Mouse (Mus musculus) brain, adult 10 weeks (tissue): ENCODE data around the gene Unc5cl. TPM values are rescaled to one million over a fixed set of nuclear protein-coding genes. Genes with fewer than 3 reads are reported as not detected.

ENCODE experiments used
- polyA plus RNA-seq: library from polyadenylated mRNA; stranded (reverse); fragments of 350-450 nt; fragmentation: Illumina TruSeq; extraction: RNeasy Lipid Tissue Mini Kit (QIAGEN cat#74804); gene quantifications from one replicate; pipeline ENCODE4 v1.2.3, GENCODE M21; 2015; ENCODE audit warnings: low read depth, low replicate concordance

Gene Unc5cl
- 0.39 TPM for polyA plus RNA-seq

GRCm38 (mm10) chr17:48454688-48455087, at the start of gene Unc5cl:
Gene Unc5cl, plus strand, starts transcription at chr17:48454901.

GRCm38 (mm10) chr17:48409380-48410298, 45.1 kb upstream of the Unc5cl start, which contains the start of the genes Nfya and Oard1:
Gene Nfya, minus strand, starts transcription at chr17:48409906.
Gene Oard1, plus strand, starts transcription at chr17:48410014.

GRCm38 (mm10) chr17:48432158-48432980, 22.3 kb upstream of the Unc5cl start, which contains the start of gene Apobec2:
Gene Apobec2, minus strand, starts transcription at chr17:48432930.

GRCm38 (mm10) chr17:48451353-48451675, 3.4 kb upstream of the Unc5cl start, which contains the start of gene Tspo2:
Gene Tspo2, minus strand, starts transcription at chr17:48451522.

Other genes with a start within 250 kb of the Unc5cl start
- not detected for gene Trem1, start 222.1 kb upstream of the Unc5cl start, polyA plus RNA-seq
- not detected for gene Trem3, start 207.1 kb upstream of the Unc5cl start, polyA plus RNA-seq
- gene Treml4, start 190.6 kb upstream of the Unc5cl start, polyA plus RNA-seq: not detected
- 0.45 TPM for gene Treml2, start 155.4 kb upstream of the Unc5cl start, polyA plus RNA-seq
- not detected for gene B430306N03Rik, start 138.8 kb upstream of the Unc5cl start, polyA plus RNA-seq
- 28.7 TPM for gene Trem2, start 108.5 kb upstream of the Unc5cl start, polyA plus RNA-seq
- not detected for gene Treml1, start 95.0 kb upstream of the Unc5cl start, polyA plus RNA-seq
- gene Nfya, start 45.0 kb upstream of the Unc5cl start, polyA plus RNA-seq: 20.1 TPM
- gene Oard1, start 44.9 kb upstream of the Unc5cl start, polyA plus RNA-seq: 23.2 TPM
- gene Apobec2, start 22.0 kb upstream of the Unc5cl start, polyA plus RNA-seq: not detected
- not detected for gene Tspo2, start 3.4 kb upstream of the Unc5cl start, polyA plus RNA-seq